Mouse (Mus musculus) liver, embryonic 13.5 days (tissue): ENCODE data around the gene Dot1l. TPM values are rescaled to one million over a fixed set of nuclear protein-coding genes. Genes with fewer than 3 reads are reported as not detected.

Source experiments
- ATAC-seq: fragments of 200-750 bp; cut with Nextera tagmentation; 2 replicates; pipeline ENCODE4 v1.8.0; 2017; ENCODE audit warnings: low read depth, mild to moderate bottlenecking, moderate number of reproducible peaks, moderate library complexity
- DNase-seq: peaks from one replicate; pipeline ENCODE4 v3.0.0; 2022
- H3K27ac ChIP-seq: fragments of 300-500 bp; sonication (generic); 2 replicates; pipeline ENCODE4 v1.5.1; 2015; ENCODE audit warnings: moderate library complexity, mild to moderate bottlenecking, inconsistent platforms
- H3K27me3 ChIP-seq: fragments of 300-500 bp; sonication (generic); 2 replicates; pipeline ENCODE4 v1.6.1; 2015; ENCODE audit warnings: mild to moderate bottlenecking, inconsistent platforms
- H3K36me3 ChIP-seq: fragments of 300-500 bp; sonication (generic); 2 replicates; pipeline ENCODE4 v1.6.1; 2015; ENCODE audit warnings: mild to moderate bottlenecking, inconsistent platforms
- H3K4me1 ChIP-seq: fragments of 300-500 bp; sonication (generic); replicated peaks from 2 replicates; pipeline ENCODE4 v1.6.1; 2015; ENCODE audit warnings: inconsistent platforms
- H3K4me2 ChIP-seq: fragments of 300-500 bp; sonication (generic); 2 replicates; pipeline ENCODE4 v1.6.1; 2015; ENCODE audit warnings: inconsistent platforms, mild to moderate bottlenecking, moderate library complexity
- H3K4me3 ChIP-seq: fragments of 300-500 bp; sonication (generic); replicated peaks from 2 replicates; pipeline ENCODE4 v1.5.1; 2015; ENCODE audit warnings: mild to moderate bottlenecking, inconsistent platforms
- H3K9ac ChIP-seq: fragments of 300-500 bp; sonication (generic); 2 replicates; pipeline ENCODE4 v1.6.1; 2015; ENCODE audit warnings: mild to moderate bottlenecking, inconsistent platforms
- H3K9me3 ChIP-seq: fragments of 300-500 bp; sonication (generic); replicated peaks from 2 replicates; pipeline ENCODE4 v1.6.1; 2016; ENCODE audit warnings: inconsistent platforms
- WGBS: fragments of 180-500 bp; shearing (Covaris S2); methylation state at CpG from one replicate; pipeline ENCODE4 v1.1.7; 2015; ENCODE audit not compliant: insufficient replicate concordance; 5-methylcytosine and 5-hydroxymethylcytosine counted together
- polyA plus RNA-seq: library from polyadenylated mRNA; unstranded; fragments of >200 nt; fragmentation: Nextera tagmentation; extraction: Ambion mirVana; gene quantifications from 2 replicates; pipeline ENCODE4 v1.2.1, GENCODE M21; 2015

Gene Dot1l
- polyA plus RNA-seq, 1 experiment from 2014 or later: 7.4 TPM

GRCm38 (mm10) chr10:80757717-80758116 is 2.7 kb downstream of the Dot1l start:
- Histone ChIP-seq H3K9me3 (no peaks in the 10 kb centered on the region), H3K9ac (peak overlapping the region; percentile 95; the same call in 1 of the 2 replicates), H3K4me2 (peak overlapping the region; percentile 96), H3K36me3 (peaks cover 3% of the 10 kb centered on the region; the same call in 1 of the 2 replicates), H3K27me3 (no peaks in the 10 kb centered on the region), H3K4me1 (peaks cover 85% of the 10 kb centered on the region), H3K27ac (peak overlapping the region; percentile 51), H3K4me3 (peak overlapping the region; percentile 95; the same call in 1 of the 2 replicates)
- DNase-seq (peak; percentile 59), ATAC-seq (peak; percentile 32; the same call in 1 of the 2 replicates)
- 56% methylated on average over 5 of the region's 5 CpGs for WGBS

- Histone ChIP-seq H3K4me2 (0 out of 2 replicates have a peak overlapping the region, but pooled peaks have one; percentile 96), H3K27ac (no peak overlapping the region; the same call in none of the 2 replicates), H3K4me3 (no peak overlapping the region), H3K9me3 (no peaks in the 10 kb centered on the region), H3K4me1 (peaks cover 85% of the 10 kb centered on the region), H3K9ac (peak overlapping the region; percentile 36; the same call in 1 of the 2 replicates), H3K36me3 (peaks cover 3% of the 10 kb centered on the region; the same call in 1 of the 2 replicates), H3K27me3 (no peaks in the 10 kb centered on the region)
- DNase-seq (no peak), ATAC-seq (no peak)
- WGBS: 69% methylated on average over 7 of the region's 7 CpGs
Observed at GRCm38 (mm10) chr10:80758651-80759050, 3.6 kb downstream of the Dot1l start.

GRCm38 (mm10) chr10:80760596-80761524 is 5.9 kb downstream of the Dot1l start:
- no peak for ATAC-seq
- DNase-seq: no peak
- WGBS: 77% methylated on average over 4 of the region's 4 CpGs
- no peaks in the 10 kb centered on the region for H3K9me3 ChIP-seq
- H3K27ac ChIP-seq: no peak overlapping the region; the same call in 1 of the 2 replicates
- H3K9ac ChIP-seq: 0 out of 2 replicates have a peak overlapping the region, but pooled peaks have one; percentile 5
- H3K36me3 ChIP-seq: peaks cover 25% of the 10 kb centered on the region
- H3K4me2 ChIP-seq: no peak overlapping the region
- no peaks in the 10 kb centered on the region for H3K27me3 ChIP-seq
- peaks cover 76% of the 10 kb centered on the region for H3K4me1 ChIP-seq
- no peak overlapping the region for H3K4me3 ChIP-seq

- no peak for ATAC-seq
- WGBS: 73% methylated on average over 3 of the region's 3 CpGs
- no peak for DNase-seq
Observed at GRCm38 (mm10) chr10:80761821-80762220, 6.8 kb downstream of the Dot1l start.

GRCm38 (mm10) chr10:80763502-80763901 is 8.5 kb downstream of the Dot1l start:
- H3K36me3 ChIP-seq: peaks cover 46% of the 10 kb centered on the region

More at GRCm38 (mm10) chr10:80761821-80762220, 6.8 kb downstream of the Dot1l start:
- Histone ChIP-seq H3K27me3 (no peaks in the 10 kb centered on the region), H3K27ac (peak overlapping the region; percentile 2; the same call in 1 of the 2 replicates), H3K4me2 (no peak overlapping the region), H3K4me3 (no peak overlapping the region), H3K9me3 (no peaks in the 10 kb centered on the region), H3K4me1 (peaks cover 72% of the 10 kb centered on the region), H3K36me3 (peaks cover 34% of the 10 kb centered on the region), H3K9ac (no peak overlapping the region)

GRCm38 (mm10) chr10:80765746-80766145 is 10.7 kb downstream of the Dot1l start:
- H3K36me3 ChIP-seq: peaks cover 68% of the 10 kb centered on the region
- H3K4me2 ChIP-seq: no peak overlapping the region
- H3K27me3 ChIP-seq: no peaks in the 10 kb centered on the region
- no peaks in the 10 kb centered on the region for H3K9me3 ChIP-seq
- no peak overlapping the region for H3K27ac ChIP-seq
- ATAC-seq (no peak), DNase-seq (no peak)
- H3K9ac ChIP-seq: no peak overlapping the region
- no peak overlapping the region for H3K4me3 ChIP-seq
- H3K4me1 ChIP-seq: peaks cover 46% of the 10 kb centered on the region
- WGBS: 95% methylated on average over 2 of the region's 2 CpGs

More at GRCm38 (mm10) chr10:80763502-80763901, 8.5 kb downstream of the Dot1l start:
- Histone ChIP-seq H3K9ac (no peak overlapping the region), H3K9me3 (no peaks in the 10 kb centered on the region), H3K4me3 (no peak overlapping the region), H3K27me3 (no peaks in the 10 kb centered on the region), H3K27ac (no peak overlapping the region; the same call in 1 of the 2 replicates), H3K4me1 (peaks cover 55% of the 10 kb centered on the region), H3K4me2 (no peak overlapping the region)
- DNase-seq (no peak), ATAC-seq (no peak)
- WGBS: 70% methylated on average over 2 of the region's 2 CpGs

GRCm38 (mm10) chr10:80766161-80766815 is 11.3 kb downstream of the Dot1l start:
- Histone ChIP-seq H3K4me3 (no peak overlapping the region), H3K9me3 (no peaks in the 10 kb centered on the region), H3K36me3 (peaks cover 73% of the 10 kb centered on the region), H3K27me3 (no peaks in the 10 kb centered on the region), H3K4me2 (no peak overlapping the region), H3K9ac (no peak overlapping the region), H3K27ac (no peak overlapping the region), H3K4me1 (peaks cover 40% of the 10 kb centered on the region)
- 85% methylated on average over 10 of the region's 10 CpGs for WGBS
- ATAC-seq (no peak), DNase-seq (no peak)

- no peak for ATAC-seq
- H3K4me1 ChIP-seq: peaks cover 31% of the 10 kb centered on the region
- H3K9ac ChIP-seq: no peak overlapping the region
- no peaks in the 10 kb centered on the region for H3K27me3 ChIP-seq
- 81% methylated on average over 6 of the region's 6 CpGs for WGBS
- no peak for DNase-seq
- H3K4me3 ChIP-seq: no peak overlapping the region
- H3K9me3 ChIP-seq: no peaks in the 10 kb centered on the region
- no peak overlapping the region for H3K27ac ChIP-seq
- no peak overlapping the region for H3K4me2 ChIP-seq
- H3K36me3 ChIP-seq: peaks cover 94% of the 10 kb centered on the region
Observed at GRCm38 (mm10) chr10:80768365-80768764, 13.4 kb downstream of the Dot1l start.

GRCm38 (mm10) chr10:80773816-80774215 is 18.8 kb downstream of the Dot1l start:
- WGBS: 67% methylated on average over 5 of the region's 5 CpGs
- peaks cover 42% of the 10 kb centered on the region for H3K4me1 ChIP-seq
- peak overlapping the region; percentile 79 for H3K27ac ChIP-seq
- H3K36me3 ChIP-seq: peaks cover 99% of the 10 kb centered on the region
- H3K27me3 ChIP-seq: no peaks in the 10 kb centered on the region
- ATAC-seq (no peak), DNase-seq (no peak)
- no peaks in the 10 kb centered on the region for H3K9me3 ChIP-seq
- H3K9ac ChIP-seq: peak overlapping the region; percentile 27; the same call in 1 of the 2 replicates
- no peak overlapping the region for H3K4me3 ChIP-seq
- H3K4me2 ChIP-seq: no peak overlapping the region

- Histone ChIP-seq H3K9ac (no peak overlapping the region), H3K27ac (peak overlapping the region; percentile 79)
- 19% methylated on average over 2 of the region's 2 CpGs for WGBS
Observed at GRCm38 (mm10) chr10:80774549-80774948, 19.5 kb downstream of the Dot1l start.

GRCm38 (mm10) chr10:80774981-80775380 is 20.0 kb downstream of the Dot1l start:
- H3K9me3 ChIP-seq: no peaks in the 10 kb centered on the region
- peaks cover 34% of the 10 kb centered on the region for H3K4me1 ChIP-seq
- DNase-seq (no peak), ATAC-seq (peak; percentile 22)
- no peak overlapping the region for H3K4me2 ChIP-seq
- H3K4me3 ChIP-seq: no peak overlapping the region
- whole genome bisulfite sequencing: 82% methylated on average over 4 of the region's 4 CpGs
- peaks cover 99% of the 10 kb centered on the region for H3K36me3 ChIP-seq
- no peak overlapping the region for H3K27ac ChIP-seq
- no peaks in the 10 kb centered on the region for H3K27me3 ChIP-seq
- no peak overlapping the region; the same call in 1 of the 2 replicates for H3K9ac ChIP-seq

More at GRCm38 (mm10) chr10:80774549-80774948, 19.5 kb downstream of the Dot1l start:
- H3K9me3 ChIP-seq: no peaks in the 10 kb centered on the region
- ATAC-seq: peak; percentile 88
- DNase-seq: peak; percentile 66
- H3K4me3 ChIP-seq: no peak overlapping the region
- no peak overlapping the region for H3K4me2 ChIP-seq
- H3K27me3 ChIP-seq: no peaks in the 10 kb centered on the region
- peaks cover 38% of the 10 kb centered on the region for H3K4me1 ChIP-seq
- H3K36me3 ChIP-seq: peaks cover 99% of the 10 kb centered on the region
